Mouse (Mus musculus): ENCODE measurements around the gene Tnfsf4.

DNA sequence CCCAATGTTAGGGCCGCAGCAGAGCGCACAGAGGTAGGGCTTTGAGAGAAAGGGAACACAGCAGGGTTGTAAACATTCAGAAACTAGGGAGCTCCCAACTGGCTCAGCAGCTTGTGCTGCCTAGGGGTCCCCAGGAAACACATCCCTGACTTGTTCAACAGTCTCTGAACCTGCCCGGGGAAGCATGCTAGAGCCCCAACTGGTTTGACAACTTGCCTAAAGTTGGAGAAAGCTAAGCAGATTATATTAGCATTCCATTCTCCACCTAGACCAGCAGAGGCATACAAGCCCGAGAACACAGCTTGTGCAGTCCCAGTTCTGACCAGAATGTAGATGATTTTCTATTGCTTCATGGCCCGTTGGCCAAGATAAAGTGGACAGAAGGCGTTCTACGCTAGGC lies 49.6 kb downstream of the Tnfsf4 start:
- TF ChIP-seq CTCF (IDR thresholded peaks at IDR 0.05; ENCODE audit: low read depth) (no peak), EP300 (IDR thresholded peaks at IDR 0.05; ENCODE audit: low read depth) (no peak)
